In genomic region chr19:36409280-36409860, GRCm38 (mm10) we compare ENCODE assay signal across 8 mouse cellular contexts.
DNase-seq lines count a peak whose midpoint lies in the region; ATAC-seq and TF ChIP-seq lines count a peak whose summit lies in the region.

No protein-coding gene starts in this region.

- intact Hi-C loops in heart, postnatal 14 days (cut with DNase I): no loop called here

- H3K27me3 ChIP-seq in E14TG2a.4 (ENCODE audit: insufficient read depth, low read length): peaks cover 28% of the 10 kb centered on the region
- H3K27me3 ChIP-seq in forebrain, embryonic 13.5 days: peaks cover 9% of the 10 kb centered on the region
- H3K27me3 ChIP-seq in neural tube, embryonic 15.5 days (replicated peaks): peaks cover 14% of the 10 kb centered on the region

- peak; percentile 90 for DNase-seq in c-Kit-positive CD71-positive TER-119-positive erythroid progenitor cells, embryonic 14.5 days (ENCODE audit: low spot score)
- peak; percentile 98 for DNase-seq in heart, postnatal 14 days
- DNase-seq in layer of hippocampus, adult 11-12 months (ENCODE audit: low spot score): peak; percentile 90
- DNase-seq in lung, adult 18-20 months: peak; percentile 95
- peak; percentile 97 for DNase-seq in testis, postnatal 14 days (ENCODE audit: low spot score)

- under 1% methylated on average over 25 of the region's 53 CpGs for WGBS in forebrain, embryonic 13.5 days
- WGBS in neural tube, embryonic 15.5 days: under 1% methylated on average over 20 of the region's 53 CpGs

- H3K27ac ChIP-seq in forebrain, embryonic 13.5 days: peak overlapping the region; percentile 40
- H3K27ac ChIP-seq in neural tube, embryonic 15.5 days (replicated peaks): no peak overlapping the region

- no peaks in the 10 kb centered on the region for H3K9me3 ChIP-seq in E14TG2a.4 (ENCODE audit: low read length)
- H3K9me3 ChIP-seq in forebrain, embryonic 13.5 days (replicated peaks): no peaks in the 10 kb centered on the region
- no peaks in the 10 kb centered on the region for H3K9me3 ChIP-seq in neural tube, embryonic 15.5 days (replicated peaks)

- H3K4me1 ChIP-seq in E14TG2a.4 (replicated peaks; ENCODE audit: low read depth, low read length): peaks cover 20% of the 10 kb centered on the region
- H3K4me1 ChIP-seq in forebrain, embryonic 13.5 days: peaks cover 14% of the 10 kb centered on the region
- H3K4me1 ChIP-seq in neural tube, embryonic 15.5 days: peaks cover 9% of the 10 kb centered on the region

- ATAC-seq in forebrain, embryonic 13.5 days: peak; percentile 96
- peak; percentile 97 for ATAC-seq in neural tube, embryonic 15.5 days (ENCODE audit: low FRiP score)

- TF ChIP-seq CTCF in E14TG2a.4 (conservative IDR thresholded peaks at IDR 0.05; ENCODE audit: low read length): no peak

- peak overlapping the region; percentile 83 for H3K4me2 ChIP-seq in forebrain, embryonic 13.5 days
- peak overlapping the region; percentile 86 for H3K4me2 ChIP-seq in neural tube, embryonic 15.5 days

- peak overlapping the region; percentile 73 for H3K9ac ChIP-seq in forebrain, embryonic 13.5 days
- peak overlapping the region; percentile 60 for H3K9ac ChIP-seq in neural tube, embryonic 15.5 days (replicated peaks)

- peak overlapping the region; percentile 88 for H3K4me3 ChIP-seq in E14TG2a.4 (replicated peaks; ENCODE audit: low read length)
- H3K4me3 ChIP-seq in forebrain, embryonic 13.5 days: peak overlapping the region; percentile 68
- peak overlapping the region; percentile 75 for H3K4me3 ChIP-seq in neural tube, embryonic 15.5 days (replicated peaks)

- H3K36me3 ChIP-seq in E14TG2a.4 (ENCODE audit: insufficient read depth, low read length): peaks cover 10% of the 10 kb centered on the region
- peaks cover 4% of the 10 kb centered on the region; the same call in 1 of the 2 replicates for H3K36me3 ChIP-seq in forebrain, embryonic 13.5 days (ENCODE audit: poor library complexity, severe bottlenecking)
- no peaks in the 10 kb centered on the region for H3K36me3 ChIP-seq in neural tube, embryonic 15.5 days
